Mouse (Mus musculus) brown adipose tissue, adult 24 weeks (tissue): ENCODE data around the gene Thra. TPM values are rescaled to one million over a fixed set of nuclear protein-coding genes. Genes with fewer than 3 reads are reported as not detected.

ENCODE experiments used
- H3K27ac ChIP-seq: fragments of 200-500 bp; replicated peaks from 2 replicates; pipeline ENCODE4 v1.5.1; 2012; ENCODE audit warnings: low read depth, mild to moderate bottlenecking, low read length
- H3K4me1 ChIP-seq: fragments of 200-500 bp; 2 replicates; pipeline ENCODE4 v1.6.1; 2012; ENCODE audit warnings: low read length, mixed read lengths; ENCODE audit not compliant: control insufficient read depth, insufficient read depth, insufficient read length
- H3K4me3 ChIP-seq: fragments of 200-500 bp; 2 replicates; pipeline ENCODE4 v1.5.1; 2012; ENCODE audit warnings: low read depth, mild to moderate bottlenecking, low read length, moderate library complexity; ENCODE audit not compliant: insufficient read depth
- polyA plus RNA-seq: library from polyadenylated mRNA; stranded (reverse); fragments of >200 nt; gene quantifications from 2 replicates; pipeline ENCODE4 v1.2.4, GENCODE M21; 2012; ENCODE audit not compliant: missing spikeins, insufficient read depth, insufficient read length

Thra gene
- polyA plus RNA-seq, 1 experiment: 82.3 TPM

- Histone ChIP-seq H3K4me1 (peaks cover 33% of the 10 kb centered on the region), H3K27ac (peak overlapping the region; percentile 97), H3K4me3 (peak overlapping the region; percentile 51)
These were observed 45.4 kb downstream of the Thra start for GRCm38 (mm10) chr11:98785772-98786281.

- Histone ChIP-seq H3K4me3 (peak overlapping the region; percentile 51), H3K4me1 (peaks cover 31% of the 10 kb centered on the region), H3K27ac (peak overlapping the region; percentile 97)
These were observed 46.1 kb downstream of the Thra start for GRCm38 (mm10) chr11:98786359-98787214.

DNA sequence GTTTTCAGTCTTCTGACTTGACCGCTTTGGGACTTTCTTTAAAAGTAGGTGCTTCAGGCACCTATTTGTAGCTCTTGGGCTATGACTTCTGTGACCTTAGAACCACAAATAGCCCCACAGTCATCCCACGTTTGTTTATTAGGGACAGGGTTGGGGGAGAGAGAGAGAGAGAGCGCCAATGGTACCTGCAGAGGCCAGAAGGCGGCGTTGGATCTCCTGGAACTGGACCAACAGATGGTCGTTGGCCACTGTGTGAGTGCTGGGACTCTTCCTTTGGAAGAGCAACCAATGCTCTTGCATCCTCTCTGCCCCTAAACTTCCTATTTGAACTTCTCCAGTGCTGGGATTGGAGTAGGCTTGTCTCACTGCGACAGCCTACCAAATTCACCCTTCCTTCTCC, 46.8 kb downstream of the Thra start:
- Histone ChIP-seq H3K4me1 (peaks cover 28% of the 10 kb centered on the region), H3K4me3 (no peak overlapping the region), H3K27ac (peak overlapping the region; percentile 58)

- H3K4me1 ChIP-seq: peaks cover 25% of the 10 kb centered on the region
- H3K27ac ChIP-seq: peak overlapping the region; percentile 58
- H3K4me3 ChIP-seq: no peak overlapping the region
These were observed 47.3 kb downstream of the Thra start for GRCm38 (mm10) chr11:98787691-98788090.

DNA sequence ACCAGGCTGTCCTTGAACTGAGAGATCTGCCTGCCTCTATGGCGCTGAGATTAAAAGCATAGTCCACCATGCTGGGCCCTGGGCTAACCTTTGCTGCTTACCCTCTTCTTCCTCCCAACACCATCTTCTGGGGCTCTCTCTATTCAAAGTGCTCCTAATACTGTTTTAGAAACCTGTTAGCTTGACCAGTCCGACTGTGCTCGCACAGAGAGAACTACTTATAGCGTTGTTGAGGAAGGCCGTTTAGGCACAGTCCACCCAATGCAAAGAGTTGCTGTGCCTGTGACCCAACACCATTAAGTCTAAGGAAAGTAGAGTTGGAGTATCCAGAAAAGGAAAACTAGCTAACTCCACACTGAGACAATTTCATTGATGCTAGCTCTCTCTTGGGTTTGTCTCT, 47.7 kb downstream of the Thra start:
- Histone ChIP-seq H3K4me3 (no peak overlapping the region), H3K27ac (peak overlapping the region; percentile 88), H3K4me1 (peaks cover 24% of the 10 kb centered on the region)

- H3K4me1 ChIP-seq: peaks cover 22% of the 10 kb centered on the region
- peak overlapping the region; percentile 57 for H3K4me3 ChIP-seq
- H3K27ac ChIP-seq: peak overlapping the region; percentile 88
These were observed 48.2 kb downstream of the Thra start for GRCm38 (mm10) chr11:98788550-98789218.

DNA sequence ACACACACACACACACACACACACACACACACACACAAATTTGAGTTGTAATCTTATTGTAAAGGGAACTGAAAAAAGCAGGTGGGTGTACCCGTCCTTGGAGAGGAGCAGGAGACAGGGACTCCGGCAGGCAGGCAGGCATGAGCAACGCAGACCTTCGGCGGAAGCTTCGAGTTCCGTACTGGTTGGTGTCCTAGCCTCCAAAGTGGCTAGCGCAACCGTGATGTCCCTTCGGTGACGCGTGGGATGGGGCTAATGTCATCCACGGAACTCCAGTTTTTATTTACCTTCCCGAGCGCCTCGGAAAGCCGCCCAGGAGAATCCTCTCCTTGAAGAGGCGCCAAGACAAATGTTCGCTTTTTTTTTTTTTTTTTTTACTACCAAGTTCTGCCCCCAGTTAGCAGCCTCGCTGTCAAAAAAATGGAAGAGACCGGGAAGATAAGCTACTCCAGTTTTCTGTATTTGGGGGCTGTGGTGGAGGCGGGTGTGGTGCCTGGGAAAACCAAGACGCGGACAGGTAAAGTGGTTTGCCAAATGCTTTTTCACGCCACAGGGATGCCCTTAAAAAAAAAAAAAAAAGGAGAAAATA, 48.9 kb downstream of the Thra start:
- H3K4me3 ChIP-seq: peak overlapping the region; percentile 57
- H3K4me1 ChIP-seq: peaks cover 16% of the 10 kb centered on the region
- peak overlapping the region; percentile 57 for H3K27ac ChIP-seq

- peak overlapping the region; percentile 57 for H3K4me3 ChIP-seq
- no peak overlapping the region for H3K27ac ChIP-seq
- H3K4me1 ChIP-seq: peaks cover 12% of the 10 kb centered on the region
These were observed 49.4 kb downstream of the Thra start for GRCm38 (mm10) chr11:98789824-98790223.

- Histone ChIP-seq H3K27ac (no peak overlapping the region), H3K4me3 (no peak overlapping the region), H3K4me1 (peaks cover 7% of the 10 kb centered on the region; the same call in 1 of the 2 replicates)
These were observed 50.3 kb downstream of the Thra start for GRCm38 (mm10) chr11:98790631-98791205.

- H3K4me3 ChIP-seq: no peak overlapping the region
- no peak overlapping the region for H3K27ac ChIP-seq
- H3K4me1 ChIP-seq: peaks cover 7% of the 10 kb centered on the region; the same call in 1 of the 2 replicates
These were observed 51.0 kb downstream of the Thra start for GRCm38 (mm10) chr11:98791448-98791847.

GRCm38 (mm10) chr11:98792081-98792480, 51.6 kb downstream of the Thra start:
- Histone ChIP-seq H3K27ac (no peak overlapping the region), H3K4me3 (no peak overlapping the region), H3K4me1 (peaks cover 7% of the 10 kb centered on the region; the same call in 1 of the 2 replicates)

DNA sequence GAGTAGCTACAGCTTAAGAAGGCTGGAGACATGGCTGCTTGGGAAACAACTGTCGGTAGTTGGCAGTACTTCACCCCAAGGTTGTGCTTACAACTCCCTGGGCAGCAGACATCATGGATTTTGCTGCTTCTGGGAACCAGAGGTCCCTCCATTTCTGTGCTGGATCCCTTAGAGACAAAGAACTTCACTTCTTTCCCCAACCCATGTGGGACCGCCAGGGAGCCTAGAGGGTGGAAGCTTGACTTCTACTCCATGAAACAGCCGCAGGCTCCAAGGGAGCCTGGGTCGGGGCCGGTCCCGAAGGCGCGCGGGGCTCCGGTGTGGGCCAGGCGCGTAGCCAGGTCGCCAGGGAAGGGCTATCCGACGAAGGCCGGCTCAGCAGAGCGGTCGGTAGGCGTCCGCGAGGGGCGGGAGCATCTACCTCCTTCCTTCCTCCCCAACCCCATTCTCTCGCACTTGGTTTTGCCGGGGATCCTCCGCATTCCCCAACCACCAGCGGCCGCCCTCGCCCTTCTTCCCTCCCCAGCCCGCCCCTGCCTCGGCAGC, 54.1 kb downstream of the Thra start:
- Histone ChIP-seq H3K4me3 (peak overlapping the region; percentile 88), H3K27ac (peak overlapping the region; percentile 96), H3K4me1 (peaks cover 12% of the 10 kb centered on the region)

GRCm38 (mm10) chr11:98795015-98795713, 54.7 kb downstream of the Thra start, which contains the start of gene Msl1:
Gene Msl1, plus strand, starts transcription at chr11:98795516.
- Histone ChIP-seq H3K4me1 (peaks cover 12% of the 10 kb centered on the region), H3K4me3 (peak within 1 kb of the TSS; percentile 88), H3K27ac (peak within 1 kb of the TSS; percentile 96)
